19 mouse cellular contexts compared by ENCODE assay signal in genomic region chr2:141091320-141091719, GRCm38 (mm10).
A peak's percentile ranks its signal among the peaks of the same experiment; 100 is the strongest.
DNase-seq lines count a peak whose midpoint lies in the region; ATAC-seq and TF ChIP-seq lines count a peak whose summit lies in the region.
"Had no signal": no experiment of that assay in that cellular context is flagged by ENCODE, and none has a peak within 500 bp of the region (broad histone marks: within the 10 kb centered on the region; RNA-seq: fewer than 3 reads in every experiment).

No protein-coding gene starts in this region.

- no peak overlapping the region for H3K9ac ChIP-seq in forebrain, postnatal 0 days
- H3K9ac ChIP-seq in forebrain, embryonic 15.5 days (replicated peaks): no peak overlapping the region
- H3K9ac ChIP-seq in kidney, embryonic 15.5 days: no peak overlapping the region
- H3K9ac ChIP-seq: limb, embryonic 15.5 days; liver, postnatal 0 days had no signal

- 80% methylated on average over 3 of the region's 3 CpGs for WGBS in forebrain, postnatal 0 days
- WGBS in forebrain, embryonic 15.5 days: 76% methylated on average over 3 of the region's 3 CpGs
- WGBS in kidney, embryonic 15.5 days: 78% methylated on average over 3 of the region's 3 CpGs

- no peaks in the 10 kb centered on the region for H3K36me3 ChIP-seq in forebrain, postnatal 0 days (ENCODE audit: insufficient read depth)
- H3K36me3 ChIP-seq in forebrain, embryonic 15.5 days: no peaks in the 10 kb centered on the region
- no peaks in the 10 kb centered on the region for H3K36me3 ChIP-seq in kidney, embryonic 15.5 days
- H3K36me3 ChIP-seq: limb, embryonic 15.5 days had no signal

- no peaks in the 10 kb centered on the region for H3K9me3 ChIP-seq in forebrain, postnatal 0 days (ENCODE audit: low read length)
- no peaks in the 10 kb centered on the region for H3K9me3 ChIP-seq in forebrain, embryonic 15.5 days
- H3K9me3 ChIP-seq in kidney, embryonic 15.5 days (replicated peaks): no peaks in the 10 kb centered on the region
- H3K9me3 ChIP-seq: limb, embryonic 15.5 days; megakaryocyte, embryonic 14.5 days had no signal

- H3K4me1 ChIP-seq in forebrain, postnatal 0 days (ENCODE audit: insufficient read depth): no peaks in the 10 kb centered on the region
- no peaks in the 10 kb centered on the region for H3K4me1 ChIP-seq in forebrain, embryonic 15.5 days
- no peaks in the 10 kb centered on the region for H3K4me1 ChIP-seq in kidney, embryonic 15.5 days
- H3K4me1 ChIP-seq: limb, embryonic 15.5 days; megakaryocyte, embryonic 14.5 days had no signal

- DNase-seq in forebrain, postnatal 0 days: peak; percentile 6
- peak; percentile 5 to 14 for DNase-seq in layer of hippocampus, adult 18-20 months (ENCODE audit: low spot score in 2 of 2)
- DNase-seq in layer of hippocampus, postnatal 36 days: no peak
- peak; percentile 13 to 36 for DNase-seq in lung, adult 18-20 months
- DNase-seq in kidney, postnatal 14 days: no peak
- DNase-seq: adrenal gland, postnatal 36 days; cerebellum, adult 9-10 months; gastrocnemius, postnatal 25 days; heart, postnatal 36 days; liver, postnatal 0 days; thymus, adult 18-20 months had no signal

- TF ChIP-seq CTCF in forebrain, postnatal 0 days (IDR thresholded peaks at IDR 0.05; ENCODE audit: low read depth): no peak

- no peak overlapping the region for H3K4me2 ChIP-seq in forebrain, postnatal 0 days (ENCODE audit: low read depth)
- no peak overlapping the region for H3K4me2 ChIP-seq in forebrain, embryonic 15.5 days (replicated peaks)
- H3K4me2 ChIP-seq in kidney, embryonic 15.5 days: no peak overlapping the region
- H3K4me2 ChIP-seq: limb, embryonic 15.5 days had no signal

- H3K4me3 ChIP-seq in forebrain, postnatal 0 days (ENCODE audit: low read depth, low read length): no peak overlapping the region
- no peak overlapping the region for H3K4me3 ChIP-seq in forebrain, embryonic 15.5 days
- H3K4me3 ChIP-seq in kidney, embryonic 15.5 days (replicated peaks): no peak overlapping the region
- H3K4me3 ChIP-seq: limb, embryonic 15.5 days; megakaryocyte, embryonic 14.5 days had no signal

- H3K27ac ChIP-seq in forebrain, postnatal 0 days (ENCODE audit: low read depth, low read length): no peak overlapping the region
- no peak overlapping the region for H3K27ac ChIP-seq in forebrain, embryonic 15.5 days (replicated peaks)
- no peak overlapping the region for H3K27ac ChIP-seq in kidney, embryonic 15.5 days
- H3K27ac ChIP-seq: kidney, postnatal 0 days; limb, embryonic 15.5 days had no signal

- peak; percentile 64; the same call in 1 of the 2 replicates for ATAC-seq in forebrain, postnatal 0 days
- ATAC-seq in forebrain, embryonic 15.5 days (replicated peaks): no peak
- no peak for ATAC-seq in kidney, embryonic 15.5 days (replicated peaks; ENCODE audit: low FRiP score)
- ATAC-seq: hindbrain, embryonic 16.5 days; intestine, postnatal 0 days; liver, postnatal 0 days; midbrain, embryonic 16.5 days had no signal

- H3K27me3 ChIP-seq in forebrain, postnatal 0 days (ENCODE audit: insufficient read depth, low read length): no peaks in the 10 kb centered on the region
- no peaks in the 10 kb centered on the region for H3K27me3 ChIP-seq in forebrain, embryonic 15.5 days
- no peaks in the 10 kb centered on the region for H3K27me3 ChIP-seq in kidney, embryonic 15.5 days
- H3K27me3 ChIP-seq: limb, embryonic 15.5 days; megakaryocyte, embryonic 14.5 days had no signal

Comparison
In these comparisons a context has a peak if more than half of its experiments do, and no peak if none do; other contexts are left out.
1. DNase-seq: peak in forebrain, postnatal 0 days (single experiment), layer of hippocampus, adult 18-20 months (2 of 2) and lung, adult 18-20 months (2 of 2); none in layer of hippocampus, postnatal 36 days (0 of 2) and kidney, postnatal 14 days (single experiment).